Mouse (Mus musculus): ENCODE results near the gene Ppip5k1.

GRCm38 (mm10) chr2:121296754-121297231, 58.4 kb downstream of the Ppip5k1 start:
- TF ChIP-seq CTCF (IDR thresholded peaks at IDR 0.05; ENCODE audit: low read depth, low read length) (no peak), POLR2A (IDR thresholded peaks at IDR 0.05; ENCODE audit: insufficient read depth, low read length) (no peak), EP300 (IDR thresholded peaks at IDR 0.05; ENCODE audit: insufficient read depth, low read depth, low read length) (no peak)

All from ES-Bruce4 (cell line).